Mouse (Mus musculus): ENCODE measurements around the gene Cd151.

DNA sequence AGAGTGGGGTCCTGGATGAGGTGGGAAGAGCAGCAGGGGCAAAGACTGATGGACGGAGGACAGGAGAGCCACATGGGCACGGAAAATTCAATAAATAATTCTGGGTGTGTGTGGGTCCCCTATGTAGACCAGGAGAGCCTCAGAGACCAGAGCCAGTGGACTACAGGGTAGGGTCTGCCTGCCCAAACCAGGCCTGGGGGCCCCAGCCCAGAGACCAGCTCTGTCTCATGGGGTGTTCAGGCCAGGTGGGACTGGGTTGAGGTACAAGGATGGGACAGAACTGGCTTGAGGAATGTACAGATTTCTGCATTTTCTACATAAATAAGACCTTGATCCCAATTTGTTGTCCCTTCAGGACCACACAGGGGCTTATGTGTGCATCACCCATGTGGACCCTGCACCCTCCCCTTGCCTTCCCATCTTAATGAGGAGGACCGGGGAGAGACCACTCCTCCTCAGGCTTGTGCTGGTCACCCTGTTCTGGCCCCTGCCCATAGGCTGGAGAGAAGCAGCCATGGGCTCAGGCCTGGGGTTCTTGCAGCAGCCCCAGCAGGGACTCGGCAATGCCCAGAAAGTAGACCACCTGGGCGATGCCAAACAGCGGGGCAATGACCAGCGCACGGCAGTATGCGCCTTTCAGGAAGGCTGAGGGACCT, 36.5 kb upstream of the Cd151 start:
- TF ChIP-seq CTCF (IDR thresholded peaks at IDR 0.05; ENCODE audit: insufficient read depth, low read length) = no peak
- no peak for TF ChIP-seq POLR2A (IDR thresholded peaks at IDR 0.05; ENCODE audit: borderline replicate concordance, extremely low read depth, low read depth, low read length)

Data from lung, adult 2 months (tissue).